Mouse (Mus musculus): Measurements from ENCODE around the gene Dexi. TPM values are rescaled to one million over a fixed set of nuclear protein-coding genes. Genes with fewer than 3 reads are reported as not detected.
A peak's percentile ranks its signal among the peaks of the same experiment; 100 is the strongest.

Gene Dexi
- polyA plus RNA-seq, 1 experiment from 2014 or later = 17.3 TPM

- Histone ChIP-seq H3K9me3 (replicated peaks) (no peaks in the 10 kb centered on the region), H3K36me3 (ENCODE audit: poor library complexity, severe bottlenecking) (peaks cover 63% of the 10 kb centered on the region), H3K27me3 (no peaks in the 10 kb centered on the region), H3K4me2 (no peak overlapping the region), H3K27ac (no peak overlapping the region), H3K4me1 (0 out of 2 replicates have a peak, but pooled peaks cover 4% of the 10 kb centered on the region), H3K4me3 (no peak overlapping the region), H3K9ac (no peak overlapping the region)
- ATAC-seq = peak; percentile 77
- 32% methylated on average over 4 of the region's 4 CpGs for WGBS
Observed at GRCm38 (mm10) chr16:10565278-10565885, 22.5 kb upstream of the Dexi start.

DNA sequence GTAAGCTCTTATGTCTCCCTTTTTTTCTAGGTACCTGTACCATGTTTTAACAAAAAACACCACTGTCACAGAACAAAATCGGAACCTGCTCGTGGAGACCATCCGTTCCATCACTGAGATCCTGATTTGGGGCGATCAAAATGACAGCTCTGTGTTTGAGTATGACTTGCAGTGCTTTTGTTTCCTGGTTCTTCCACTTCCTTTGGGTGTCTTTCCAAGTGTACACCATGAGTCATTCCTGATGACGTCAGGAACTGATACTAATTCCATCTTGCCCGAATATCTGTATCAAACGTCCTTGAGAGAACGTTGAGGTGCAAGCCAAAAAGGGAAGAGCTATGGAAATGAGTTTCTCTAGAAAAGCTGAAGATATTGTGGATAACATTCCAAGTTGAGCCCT, 17.1 kb upstream of the Dexi start:
- no peaks in the 10 kb centered on the region for H3K27me3 ChIP-seq
- no peaks in the 10 kb centered on the region for H3K4me1 ChIP-seq
- no peak overlapping the region for H3K27ac ChIP-seq
- H3K4me2 ChIP-seq = no peak overlapping the region
- H3K4me3 ChIP-seq = no peak overlapping the region
- peaks cover 39% of the 10 kb centered on the region for H3K36me3 ChIP-seq (ENCODE audit: poor library complexity, severe bottlenecking)
- H3K9ac ChIP-seq = no peak overlapping the region
- ATAC-seq = no peak
- 95% methylated on average over 8 of the region's 8 CpGs for WGBS
- H3K9me3 ChIP-seq (replicated peaks) = no peaks in the 10 kb centered on the region

GRCm38 (mm10) chr16:10553858-10554257, 11.0 kb upstream of the Dexi start:
- Histone ChIP-seq H3K9me3 (replicated peaks) (no peaks in the 10 kb centered on the region), H3K4me3 (no peak overlapping the region), H3K4me1 (no peaks in the 10 kb centered on the region), H3K4me2 (no peak overlapping the region), H3K36me3 (ENCODE audit: poor library complexity, severe bottlenecking) (no peaks in the 10 kb centered on the region), H3K27me3 (no peaks in the 10 kb centered on the region), H3K9ac (no peak overlapping the region), H3K27ac (no peak overlapping the region)
- 96% methylated on average over 2 of the region's 2 CpGs for WGBS
- no peak for ATAC-seq

GRCm38 (mm10) chr16:10551592-10551991, 8.7 kb upstream of the Dexi start:
- no peaks in the 10 kb centered on the region for H3K27me3 ChIP-seq
- no peaks in the 10 kb centered on the region for H3K9me3 ChIP-seq (replicated peaks)
- no peak overlapping the region for H3K27ac ChIP-seq
- no peaks in the 10 kb centered on the region for H3K36me3 ChIP-seq (ENCODE audit: poor library complexity, severe bottlenecking)
- H3K4me1 ChIP-seq = peaks cover 11% of the 10 kb centered on the region
- H3K4me3 ChIP-seq = no peak overlapping the region
- H3K4me2 ChIP-seq = no peak overlapping the region
- no peak for ATAC-seq
- WGBS = 89% methylated on average over 4 of the region's 4 CpGs
- H3K9ac ChIP-seq = no peak overlapping the region

- Histone ChIP-seq H3K27me3 (no peaks in the 10 kb centered on the region), H3K4me1 (peaks cover 20% of the 10 kb centered on the region), H3K9ac (no peak overlapping the region), H3K4me3 (no peak overlapping the region), H3K27ac (no peak overlapping the region), H3K4me2 (no peak overlapping the region), H3K9me3 (replicated peaks) (no peaks in the 10 kb centered on the region), H3K36me3 (ENCODE audit: poor library complexity, severe bottlenecking) (no peaks in the 10 kb centered on the region)
- 87% methylated on average over 2 of the region's 2 CpGs for WGBS
- no peak for ATAC-seq
Observed at GRCm38 (mm10) chr16:10549600-10549999, 6.7 kb upstream of the Dexi start.

GRCm38 (mm10) chr16:10548938-10549337, 6.1 kb upstream of the Dexi start:
- no peak overlapping the region for H3K4me2 ChIP-seq
- no peak overlapping the region for H3K27ac ChIP-seq
- 73% methylated on average over 3 of the region's 3 CpGs for WGBS
- H3K4me3 ChIP-seq = no peak overlapping the region
- H3K9me3 ChIP-seq (replicated peaks) = no peaks in the 10 kb centered on the region
- no peak for ATAC-seq
- no peaks in the 10 kb centered on the region for H3K36me3 ChIP-seq (ENCODE audit: poor library complexity, severe bottlenecking)
- peaks cover 20% of the 10 kb centered on the region for H3K4me1 ChIP-seq
- H3K27me3 ChIP-seq = no peaks in the 10 kb centered on the region
- no peak overlapping the region for H3K9ac ChIP-seq

- H3K27ac ChIP-seq = no peak overlapping the region
- WGBS = 66% methylated on average over 3 of the region's 3 CpGs
- no peaks in the 10 kb centered on the region for H3K36me3 ChIP-seq (ENCODE audit: poor library complexity, severe bottlenecking)
- H3K4me2 ChIP-seq = 0 out of 2 replicates have a peak overlapping the region, but pooled peaks have one; percentile 73
- no peak for ATAC-seq
- H3K27me3 ChIP-seq = no peaks in the 10 kb centered on the region
- H3K4me1 ChIP-seq = peaks cover 24% of the 10 kb centered on the region
- no peaks in the 10 kb centered on the region for H3K9me3 ChIP-seq (replicated peaks)
- no peak overlapping the region for H3K9ac ChIP-seq
- H3K4me3 ChIP-seq = no peak overlapping the region
Observed at GRCm38 (mm10) chr16:10546865-10547264, 4.0 kb upstream of the Dexi start.

DNA sequence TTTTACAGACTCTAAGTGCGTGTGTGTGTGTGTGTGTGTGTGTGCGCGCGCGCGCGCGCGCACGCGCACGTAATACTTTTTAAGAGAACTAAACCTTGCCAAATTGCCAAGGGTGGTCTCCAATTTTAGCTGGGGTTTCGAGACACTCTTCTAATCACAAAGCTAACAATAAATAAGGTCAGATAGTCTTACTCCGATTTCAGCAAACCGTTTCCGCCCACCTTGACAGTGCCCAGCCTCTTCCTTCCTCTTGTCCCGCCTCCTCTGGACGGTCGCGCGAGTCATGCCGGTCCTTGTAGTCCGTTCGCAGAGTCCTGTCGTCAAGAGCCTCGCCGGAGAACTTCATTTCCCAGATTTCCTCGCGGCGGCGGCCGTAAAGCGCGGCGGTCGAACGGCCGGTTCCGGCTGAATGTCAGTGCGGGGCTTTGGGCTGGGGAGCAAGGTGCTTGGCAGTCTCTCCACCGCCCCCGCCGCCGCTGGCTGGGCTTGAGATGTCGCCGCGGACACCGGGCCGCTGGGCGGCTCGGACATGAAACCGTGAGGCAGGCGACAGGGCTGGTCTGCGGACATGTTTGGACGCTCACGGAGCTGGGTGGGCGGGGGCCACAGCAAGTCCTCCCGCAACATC, 2.3 kb upstream of the Dexi start, which contains the start of gene Clec16a:
Gene Clec16a, plus strand, starts transcription at position 345 of the 628 bp plus-strand sequence.
- no peaks in the 10 kb centered on the region for H3K27me3 ChIP-seq
- H3K9ac ChIP-seq = peak within 1 kb of the TSS; percentile 91
- H3K4me1 ChIP-seq = peaks cover 41% of the 10 kb centered on the region
- H3K27ac ChIP-seq = no peak within 1 kb of the TSS
- H3K36me3 ChIP-seq (ENCODE audit: poor library complexity, severe bottlenecking) = no peaks in the 10 kb centered on the region
- ATAC-seq = peak; percentile 92
- H3K4me3 ChIP-seq = peak within 1 kb of the TSS; percentile 90
- under 1% methylated on average over 58 of the region's 58 CpGs for WGBS
- no peaks in the 10 kb centered on the region for H3K9me3 ChIP-seq (replicated peaks)
- H3K4me2 ChIP-seq = peak within 1 kb of the TSS; percentile 73

DNA sequence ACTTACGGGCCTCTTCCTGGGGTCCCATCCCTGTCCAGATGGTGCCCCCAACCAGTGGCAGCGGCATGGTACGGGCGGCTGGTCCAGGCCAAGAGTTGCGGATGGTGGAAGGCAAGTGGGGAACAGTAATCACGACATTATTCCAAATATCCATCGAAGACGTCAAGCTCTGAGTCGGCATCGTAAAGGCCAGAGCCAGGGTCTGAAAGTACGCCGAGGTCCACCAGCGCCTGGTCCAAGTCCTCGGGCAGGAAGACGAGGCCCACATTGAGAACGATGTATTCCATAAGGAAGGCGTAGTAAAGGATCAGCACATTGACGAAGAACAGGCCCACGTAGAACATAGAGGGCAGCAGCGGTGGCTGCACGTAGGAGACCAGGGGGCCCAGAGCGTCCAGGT, 588 bp downstream of the Dexi start:
- Histone ChIP-seq H3K4me3 (peak overlapping the region; percentile 92), H3K27me3 (no peaks in the 10 kb centered on the region), H3K9ac (peak overlapping the region; percentile 95), H3K4me2 (peak overlapping the region; percentile 72), H3K27ac (peak overlapping the region; percentile 76; the same call in 1 of the 2 replicates), H3K36me3 (ENCODE audit: poor library complexity, severe bottlenecking) (no peaks in the 10 kb centered on the region), H3K4me1 (peaks cover 50% of the 10 kb centered on the region), H3K9me3 (replicated peaks) (no peaks in the 10 kb centered on the region)
- no peak; the same call in 1 of the 2 replicates for ATAC-seq
- WGBS = 6% methylated on average over 22 of the region's 22 CpGs

DNA sequence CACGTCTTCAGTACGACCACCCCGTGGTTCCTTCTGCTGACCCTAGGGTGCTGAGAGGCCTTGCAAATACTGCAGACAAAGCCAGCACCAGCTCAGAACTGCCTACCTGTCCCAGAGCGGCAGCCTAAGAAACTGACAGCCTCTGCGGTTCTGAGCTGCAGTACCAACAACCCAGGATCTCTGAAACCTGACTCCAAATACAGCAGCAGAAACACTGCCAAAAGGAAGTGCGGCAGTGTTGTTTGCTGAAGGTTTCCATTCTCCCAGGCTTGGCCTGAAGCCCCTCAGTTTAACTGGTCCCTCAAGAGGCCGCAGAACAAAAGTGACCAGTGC, 1.3 kb downstream of the Dexi start:
- Histone ChIP-seq H3K27ac (no peak overlapping the region), H3K27me3 (no peaks in the 10 kb centered on the region), H3K4me2 (peak overlapping the region; percentile 72), H3K9ac (peak overlapping the region; percentile 95), H3K36me3 (ENCODE audit: poor library complexity, severe bottlenecking) (no peaks in the 10 kb centered on the region), H3K4me3 (peak overlapping the region; percentile 92), H3K4me1 (peaks cover 43% of the 10 kb centered on the region), H3K9me3 (replicated peaks) (no peaks in the 10 kb centered on the region)
- no peak for ATAC-seq
- 33% methylated on average over 7 of the region's 7 CpGs for WGBS

DNA sequence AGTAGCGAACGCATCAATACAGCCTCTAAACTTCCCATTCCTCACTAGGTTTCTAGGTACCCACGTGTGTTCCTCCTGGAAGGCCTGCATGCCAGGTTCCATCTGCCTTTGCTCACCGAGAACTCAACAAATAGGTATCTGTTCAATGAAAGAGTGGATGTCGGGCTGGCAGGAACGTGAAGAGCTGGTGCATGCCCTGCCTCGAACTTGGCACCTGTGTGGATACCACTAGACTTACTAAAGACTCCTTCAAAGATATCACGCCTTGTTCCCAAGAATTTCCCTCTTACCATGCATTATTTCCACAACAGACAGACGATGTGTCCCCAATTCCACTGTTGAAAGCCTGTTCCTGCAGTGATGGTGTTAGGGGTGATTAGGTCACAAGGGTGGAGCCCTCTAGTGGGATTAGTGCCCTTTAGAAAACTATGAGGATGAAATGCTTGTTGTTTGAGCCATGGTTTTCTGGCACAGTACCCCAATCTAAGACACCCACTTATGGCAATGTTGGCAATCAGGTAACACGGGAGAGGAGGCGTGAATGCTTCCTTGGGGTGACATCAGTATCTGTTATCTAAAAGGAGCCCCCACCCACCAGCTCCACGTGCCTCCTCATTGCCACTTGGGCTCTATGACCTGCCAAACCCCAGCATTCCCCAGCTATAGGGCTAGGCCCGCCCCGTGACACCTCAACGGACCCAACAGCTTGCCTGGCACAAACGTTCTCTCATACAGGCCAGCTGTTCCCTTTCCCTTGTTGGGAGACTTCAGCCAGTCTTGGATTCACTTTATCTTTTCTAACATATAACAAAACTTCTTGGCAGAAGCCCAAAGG, 1.9 kb downstream of the Dexi start:
- no peak overlapping the region for H3K27ac ChIP-seq
- ATAC-seq = no peak
- no peaks in the 10 kb centered on the region for H3K9me3 ChIP-seq (replicated peaks)
- H3K4me1 ChIP-seq = peaks cover 37% of the 10 kb centered on the region
- peak overlapping the region; percentile 72 for H3K4me2 ChIP-seq
- no peaks in the 10 kb centered on the region for H3K27me3 ChIP-seq
- peak overlapping the region; percentile 95 for H3K9ac ChIP-seq
- H3K36me3 ChIP-seq (ENCODE audit: poor library complexity, severe bottlenecking) = 0 out of 2 replicates have a peak, but pooled peaks cover 2% of the 10 kb centered on the region
- H3K4me3 ChIP-seq = peak overlapping the region; percentile 92
- WGBS = 73% methylated on average over 16 of the region's 16 CpGs

DNA sequence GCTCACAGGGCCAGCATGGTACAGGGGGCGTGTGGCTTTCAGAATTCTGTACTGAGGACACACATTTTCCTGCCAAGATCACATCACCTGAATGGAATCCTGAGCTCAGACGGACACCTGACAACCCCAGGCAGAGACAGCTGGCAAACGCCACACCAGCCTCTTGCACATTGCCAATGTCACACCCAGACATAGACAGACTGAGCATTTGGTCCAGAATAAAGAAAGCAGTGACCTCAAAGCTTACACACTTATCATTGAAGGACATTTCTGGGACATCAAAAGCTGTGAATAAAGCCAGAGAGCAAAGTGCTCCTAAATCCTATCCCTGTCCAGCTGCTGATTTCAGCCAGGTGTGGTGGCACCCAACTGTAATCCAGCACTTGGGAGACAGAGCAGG, 5.9 kb downstream of the Dexi start:
- Histone ChIP-seq H3K4me1 (peaks cover 37% of the 10 kb centered on the region), H3K4me3 (no peak overlapping the region), H3K36me3 (ENCODE audit: poor library complexity, severe bottlenecking) (peaks cover 7% of the 10 kb centered on the region; the same call in 1 of the 2 replicates), H3K4me2 (no peak overlapping the region), H3K9me3 (replicated peaks) (no peaks in the 10 kb centered on the region), H3K27me3 (no peaks in the 10 kb centered on the region), H3K27ac (no peak overlapping the region), H3K9ac (no peak overlapping the region)
- no peak for ATAC-seq
- 80% methylated on average over 3 of the region's 3 CpGs for WGBS

All from forebrain, embryonic 13.5 days (tissue).